Mouse (Mus musculus) kidney, adult 2 months (tissue): ENCODE results near the gene Pank2.

Experiments
- CTCF ChIP-seq: fragments of 200-500 bp; conservative IDR thresholded peaks from 2 replicates; pipeline ENCODE4 v1.5.1; 2011; ENCODE audit warnings: low read depth, mild to moderate bottlenecking, control low read depth, low read length, moderate library complexity, mixed read lengths; ENCODE audit not compliant: insufficient read depth, insufficient read length
- POLR2A ChIP-seq: fragments of 200-500 bp; IDR thresholded peaks from one replicate; pipeline ENCODE4 v1.6.1; 2011; ENCODE audit warnings: low read depth, low read length, control low read depth

GRCm38 (mm10) chr2:131221853-131222515 lies 40.3 kb upstream of the Pank2 start:
- TF ChIP-seq POLR2A, result no peak
- TF ChIP-seq CTCF, result no peak
